Mouse (Mus musculus) ES-E14 (cell line): ENCODE data around the gene Zar1l.

ENCODE experiments used
- CHD2 ChIP-seq: IDR thresholded peaks from 2 replicates; pipeline ENCODE4 v1.6.1; 2014; ENCODE audit warnings: mild to moderate bottlenecking, low read depth, low read length, inconsistent platforms
- ZNF384 ChIP-seq: IDR thresholded peaks from 2 replicates; pipeline ENCODE4 v1.6.1; 2012; ENCODE audit warnings: low read depth, low read length, inconsistent platforms

GRCm38 (mm10) chr5:150468431-150468830 lies 49.5 kb downstream of the Zar1l start:
- TF ChIP-seq ZNF384 (no peak), CHD2 (no peak)
